Mouse (Mus musculus) cerebellum, adult 2 months (tissue): ENCODE data around the gene Klhl11. TPM values are rescaled to one million over a fixed set of nuclear protein-coding genes. Genes with fewer than 3 reads are reported as not detected.

ENCODE experiments used
- DNase-seq, 2 experiments: peaks; one replicate each; pipeline ENCODE4 v3.0.0; 2021
- H3K27ac ChIP-seq: fragments of 200-500 bp; 2 replicates; pipeline ENCODE4 v1.5.1; 2012; ENCODE audit warnings: low read length, control low read depth, inconsistent platforms; ENCODE audit not compliant: insufficient read depth
- H3K27me3 ChIP-seq: fragments of 200-500 bp; 2 replicates; pipeline ENCODE4 v1.6.1; 2012; ENCODE audit warnings: inconsistent platforms, mild to moderate bottlenecking, low read length, moderate library complexity; ENCODE audit not compliant: control insufficient read depth, insufficient read depth
- H3K4me1 ChIP-seq: fragments of 200-500 bp; 2 replicates; pipeline ENCODE4 v1.6.1; 2011; ENCODE audit warnings: low read length; ENCODE audit not compliant: control insufficient read depth, insufficient read depth
- H3K4me3 ChIP-seq: fragments of 200-500 bp; replicated peaks from 2 replicates; pipeline ENCODE3; 2011; ENCODE audit warnings: mild to moderate bottlenecking, low read depth, low read length, control low read depth; ENCODE audit not compliant: insufficient read depth
- CTCF ChIP-seq: fragments of 200-500 bp; IDR thresholded peaks from 2 replicates; pipeline ENCODE4 v1.5.1; 2011; ENCODE audit warnings: low read depth, mild to moderate bottlenecking, control low read depth, low read length, moderate library complexity, borderline replicate concordance; ENCODE audit not compliant: insufficient read depth
- POLR2A ChIP-seq: fragments of 200-500 bp; IDR thresholded peaks from 2 replicates; pipeline ENCODE4 v1.6.1; 2011; ENCODE audit warnings: low read length, control low read depth, borderline replicate concordance; ENCODE audit not compliant: insufficient read depth
- WGBS: fragments of 180-500 bp; shearing (Covaris S2); methylation state at CpG from one replicate; pipeline ENCODE4 v1.1.7; 2018; 5-methylcytosine and 5-hydroxymethylcytosine counted together
- polyA plus RNA-seq: library from polyadenylated mRNA; depleted of rRNA; stranded (reverse); fragments of >200 nt; gene quantifications from 2 replicates; pipeline ENCODE4 v1.2.3, GENCODE M21; 2012

Klhl11 gene
- polyA plus RNA-seq, 1 experiment, result 16.1 TPM

DNA sequence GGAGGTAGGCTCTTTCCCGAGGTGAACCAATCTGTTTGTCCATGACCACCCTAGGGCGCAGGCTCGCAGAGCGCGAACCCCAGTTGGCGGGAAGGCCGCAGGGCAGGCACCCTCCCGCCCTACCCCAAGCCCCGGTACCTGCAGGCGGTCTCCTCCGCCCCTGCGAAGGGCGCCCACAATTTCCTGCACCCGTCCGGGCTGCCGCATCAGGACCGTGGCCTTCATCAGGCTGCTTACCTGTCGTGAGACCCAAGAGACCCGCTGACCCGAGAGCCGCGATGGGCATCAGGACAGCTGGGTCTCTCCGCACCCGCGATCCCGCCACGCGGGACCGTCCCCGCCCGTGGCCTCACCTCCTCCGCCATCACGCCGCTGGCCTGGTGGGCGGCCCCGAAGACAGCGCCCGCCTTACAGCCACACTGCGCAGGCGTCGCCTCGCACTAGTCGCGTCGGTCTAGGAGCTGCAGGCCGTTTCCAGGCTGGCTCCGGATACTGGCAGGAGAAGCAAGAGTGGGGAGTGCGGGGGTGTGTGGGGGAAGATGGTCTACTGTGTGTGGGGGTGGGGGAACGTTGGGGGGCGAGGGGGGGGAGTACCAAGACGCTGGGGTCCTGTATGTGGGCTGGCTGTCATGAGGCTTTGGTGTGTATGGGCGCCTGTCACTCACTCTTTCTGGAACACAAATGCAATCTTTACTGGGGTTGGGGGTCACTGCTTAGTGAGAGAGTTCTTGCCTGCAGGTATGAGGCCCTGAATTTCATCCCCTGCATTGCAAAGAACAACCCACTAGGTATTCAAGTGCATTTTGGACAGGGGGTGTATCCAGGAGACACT, 31.6 kb downstream of the Klhl11 start:
- Histone ChIP-seq H3K4me3 (peak overlapping the region; percentile 86), H3K4me1 (peaks cover 4% of the 10 kb centered on the region; the same call in 1 of the 2 replicates), H3K27ac (peak overlapping the region; percentile 49; the same call in 1 of the 2 replicates), H3K27me3 (no peaks in the 10 kb centered on the region)
- TF ChIP-seq POLR2A (peak; percentile 96), CTCF (no peak)
- WGBS, result under 1% methylated on average over 52 of the region's 52 CpGs
- peak; percentile 88 for DNase-seq

DNA sequence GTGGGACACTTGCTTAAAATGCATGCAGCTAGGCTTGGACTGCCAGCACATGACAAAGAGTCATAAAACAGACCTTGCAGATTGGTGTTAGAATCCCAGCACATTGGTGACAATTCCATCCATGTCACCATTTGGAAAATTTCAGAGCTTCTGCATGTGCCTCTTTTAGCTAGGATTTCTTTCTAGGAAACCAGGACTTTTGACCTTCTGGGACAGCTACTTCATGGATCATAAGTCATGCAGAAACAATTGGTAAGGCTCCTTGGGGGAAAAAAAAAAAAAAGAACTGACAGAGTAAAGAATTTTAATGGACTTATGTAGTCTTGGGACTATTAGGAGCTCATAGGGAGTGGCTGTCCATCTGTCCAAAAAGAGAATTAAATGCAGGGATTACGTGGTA, 34.6 kb downstream of the Klhl11 start:
- Histone ChIP-seq H3K27ac (no peak overlapping the region), H3K4me1 (peaks cover 4% of the 10 kb centered on the region; the same call in 1 of the 2 replicates), H3K4me3 (no peak overlapping the region), H3K27me3 (no peaks in the 10 kb centered on the region)
- DNase-seq, result no peak
- 80% methylated on average over 1 of the region's 1 CpGs for WGBS
- TF ChIP-seq POLR2A (no peak), CTCF (no peak)

GRCm38 (mm10) chr11:100435678-100436246, 36.8 kb downstream of the Klhl11 start:
- H3K27ac ChIP-seq, result no peak overlapping the region
- DNase-seq, result no peak
- WGBS, result 44% methylated on average over 9 of the region's 9 CpGs

DNA sequence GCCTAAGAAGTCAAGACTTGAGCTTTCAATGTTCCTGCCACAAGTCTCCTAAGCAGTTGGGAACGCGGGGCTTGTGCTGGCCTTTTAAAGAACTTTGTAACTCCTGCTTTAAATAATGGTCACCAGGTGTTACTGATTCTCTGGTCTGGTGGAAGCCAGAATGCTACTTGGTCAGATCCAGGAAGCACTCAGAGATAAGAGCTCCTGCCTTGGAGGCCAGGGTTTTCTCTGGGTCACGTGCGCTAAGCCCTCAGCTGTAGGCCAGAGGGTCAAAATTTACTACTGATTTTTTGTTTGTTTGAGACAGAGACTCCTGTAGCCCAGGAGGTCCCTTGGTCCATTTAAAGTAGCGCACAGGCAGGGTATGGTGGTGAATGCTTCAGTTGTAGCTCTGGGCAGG, 40.5 kb downstream of the Klhl11 start:
- H3K27me3 ChIP-seq, result no peaks in the 10 kb centered on the region
- no peak for TF ChIP-seq CTCF
- no peak for TF ChIP-seq POLR2A
- no peak overlapping the region for H3K27ac ChIP-seq

More at GRCm38 (mm10) chr11:100435678-100436246, 36.8 kb downstream of the Klhl11 start:
- no peak overlapping the region for H3K4me3 ChIP-seq
- no peak for TF ChIP-seq POLR2A
- no peak for TF ChIP-seq CTCF
- no peaks in the 10 kb centered on the region; the same call in 1 of the 2 replicates for H3K4me1 ChIP-seq
- no peaks in the 10 kb centered on the region for H3K27me3 ChIP-seq

GRCm38 (mm10) chr11:100430052-100430451, 42.5 kb downstream of the Klhl11 start:
- TF ChIP-seq CTCF (no peak), POLR2A (no peak)
- WGBS, result 13% methylated on average over 7 of the region's 7 CpGs
- DNase-seq, result peak in 1 of 2 experiments; percentile 35
- no peak overlapping the region for H3K4me3 ChIP-seq
- H3K27me3 ChIP-seq, result no peaks in the 10 kb centered on the region
- peaks cover 24% of the 10 kb centered on the region for H3K4me1 ChIP-seq
- 0 out of 2 replicates have a peak overlapping the region, but pooled peaks have one; percentile 11 for H3K27ac ChIP-seq

More for the DNA sequence above, 40.5 kb downstream of the Klhl11 start:
- no peak overlapping the region for H3K4me3 ChIP-seq
- 98% methylated on average over 5 of the region's 5 CpGs for WGBS
- peaks cover 22% of the 10 kb centered on the region for H3K4me1 ChIP-seq
- no peak for DNase-seq

GRCm38 (mm10) chr11:100428612-100429199, 43.8 kb downstream of the Klhl11 start:
- H3K4me3 ChIP-seq, result no peak overlapping the region
- H3K4me1 ChIP-seq, result peaks cover 24% of the 10 kb centered on the region
- peak in 1 of 2 experiments; percentile 58 for DNase-seq
- 27% methylated on average over 9 of the region's 9 CpGs for WGBS
- TF ChIP-seq CTCF (no peak), POLR2A (no peak)
- H3K27me3 ChIP-seq, result no peaks in the 10 kb centered on the region
- H3K27ac ChIP-seq, result no peak overlapping the region

DNA sequence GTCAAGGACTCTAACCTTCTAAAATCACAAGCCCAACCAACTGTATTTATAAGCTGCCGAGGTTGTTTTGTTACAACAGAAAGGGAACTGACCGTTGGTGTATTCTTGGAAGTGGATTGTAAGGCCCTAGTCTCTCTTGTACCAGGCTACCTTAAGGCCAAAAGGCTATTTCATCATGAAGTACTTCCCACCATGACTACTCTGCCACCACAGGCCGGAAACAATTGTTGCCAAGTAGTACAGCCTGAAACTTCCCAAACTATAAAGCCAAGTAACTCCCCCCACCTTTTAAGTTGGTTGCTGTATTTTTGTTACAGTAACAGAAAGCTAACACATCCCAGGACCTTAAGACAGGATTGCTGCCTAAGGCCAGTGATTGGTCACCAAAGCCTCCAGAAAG, 45.7 kb downstream of the Klhl11 start:
- no peak for DNase-seq
- Histone ChIP-seq H3K4me3 (no peak overlapping the region), H3K27me3 (no peaks in the 10 kb centered on the region), H3K4me1 (peaks cover 24% of the 10 kb centered on the region), H3K27ac (no peak overlapping the region)
- TF ChIP-seq CTCF (no peak), POLR2A (no peak)
- 90% methylated on average over 3 of the region's 3 CpGs for WGBS

DNA sequence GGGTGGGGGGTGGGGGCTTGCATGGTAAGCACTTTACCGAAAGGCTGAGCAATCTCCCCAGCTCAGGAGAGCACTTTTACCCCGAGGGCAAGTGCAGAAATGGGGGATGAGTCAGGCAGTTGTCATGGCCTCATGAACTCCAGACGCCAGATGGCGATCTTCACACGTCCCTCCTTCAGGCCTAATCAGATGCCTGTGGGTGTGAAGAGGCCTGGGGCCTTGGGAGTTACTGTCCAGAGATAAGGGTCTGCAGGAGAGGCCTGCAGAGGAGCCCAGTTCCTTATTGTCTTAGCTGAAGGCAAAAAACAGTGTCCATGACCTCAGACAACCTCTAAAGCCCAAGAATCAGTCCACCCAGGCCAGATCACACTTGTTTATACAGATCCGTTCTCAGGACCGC, 46.7 kb downstream of the Klhl11 start:
- peak; percentile 84 for TF ChIP-seq CTCF
- no peak for TF ChIP-seq POLR2A
- H3K27ac ChIP-seq, result no peak overlapping the region
- no peak overlapping the region for H3K4me3 ChIP-seq
- 32% methylated on average over 7 of the region's 7 CpGs for WGBS
- peaks cover 24% of the 10 kb centered on the region for H3K4me1 ChIP-seq
- DNase-seq, result peak; percentile 73 to 80
- H3K27me3 ChIP-seq, result no peaks in the 10 kb centered on the region
